Mouse (Mus musculus) lung, embryonic 14.5 days (tissue): ENCODE measurements at regions not wholly inside any gene's neighbourhood (a gene's known extent, or its start where the extent isn't known, plus 50 kb on each side); places are given as distances from the start of the nearest gene placed in this dataset.

Experiments used
- ATAC-seq: fragments of 200-750 bp; cut with Nextera tagmentation; 2 replicates; pipeline ENCODE4 v1.8.0; 2017; ENCODE audit warnings: mild to moderate bottlenecking, moderate TSS enrichment, moderate library complexity; ENCODE audit not compliant: insufficient read depth
- DNase-seq: peaks from one replicate; pipeline ENCODE4 v3.0.0-alpha.2; 2015
- H3K27ac ChIP-seq: fragments of 300-500 bp; sonication (generic); 2 replicates; pipeline ENCODE4 v1.5.1; 2014; ENCODE audit warnings: low read depth, mild to moderate bottlenecking, moderate library complexity
- H3K27me3 ChIP-seq: fragments of 300-500 bp; sonication (generic); 2 replicates; pipeline ENCODE4 v1.6.1; 2014; ENCODE audit warnings: low read length, control low read depth; ENCODE audit not compliant: insufficient read depth
- H3K36me3 ChIP-seq: fragments of 300-500 bp; sonication (generic); 2 replicates; pipeline ENCODE4 v1.6.1; 2014; ENCODE audit warnings: control low read depth; ENCODE audit not compliant: insufficient read depth
- H3K4me1 ChIP-seq: fragments of 300-500 bp; sonication (generic); 2 replicates; pipeline ENCODE4 v1.6.1; 2014; ENCODE audit warnings: antibody characterized with exemption, control low read depth; ENCODE audit not compliant: insufficient read depth
- H3K4me2 ChIP-seq: fragments of 300-500 bp; sonication (generic); 2 replicates; pipeline ENCODE4 v1.6.1; 2014; ENCODE audit warnings: mild to moderate bottlenecking
- H3K4me3 ChIP-seq: fragments of 300-500 bp; sonication (generic); 2 replicates; pipeline ENCODE4 v1.5.1; 2014; ENCODE audit warnings: low read depth, low read length
- H3K9ac ChIP-seq: fragments of 300-500 bp; sonication (generic); 2 replicates; pipeline ENCODE4 v1.6.1; 2014
- H3K9me3 ChIP-seq: fragments of 300-500 bp; sonication (generic); 2 replicates; pipeline ENCODE4 v1.6.1; 2016; ENCODE audit warnings: low read depth, low read length, control low read depth
- CTCF ChIP-seq: IDR thresholded peaks from 2 replicates; pipeline ENCODE4 v1.5.1; 2016; ENCODE audit warnings: antibody characterized with exemption, low read depth
- WGBS: fragments of 180-500 bp; shearing (Covaris S2); extraction: QIAGEN DNeasy Blood & Tissue Kit; methylation state at CpG from one replicate; pipeline ENCODE4 v1.1.7; 2014; 5-methylcytosine and 5-hydroxymethylcytosine counted together

DNA sequence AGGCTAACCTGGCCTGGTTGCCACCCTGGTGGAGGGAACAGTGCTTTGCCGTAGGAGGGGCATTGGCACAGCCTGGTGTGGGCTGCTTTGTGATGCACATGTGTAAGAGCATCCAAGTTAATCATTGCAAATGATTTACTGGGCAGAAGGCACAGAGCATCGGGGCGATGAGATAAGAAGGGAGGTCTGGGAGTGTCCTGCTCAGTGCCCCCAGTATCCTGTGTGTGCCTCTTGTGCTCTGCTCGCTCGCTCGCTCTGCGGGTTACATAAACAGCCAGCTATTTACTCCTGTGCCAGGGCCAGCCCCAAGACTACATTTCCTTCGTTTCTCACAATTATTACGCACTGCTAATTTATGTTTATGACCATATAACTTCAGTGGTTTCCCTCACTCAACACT lies 117.9 kb upstream of the Aldh1a3 start:
- H3K4me1 ChIP-seq = no peaks in the 10 kb centered on the region
- WGBS = 62% methylated on average over 9 of the region's 9 CpGs
- no peak overlapping the region for H3K4me2 ChIP-seq
- H3K27ac ChIP-seq = no peak overlapping the region
- H3K4me3 ChIP-seq = no peak overlapping the region
- ATAC-seq (no peak), DNase-seq (no peak)
- no peaks in the 10 kb centered on the region for H3K9me3 ChIP-seq
- no peaks in the 10 kb centered on the region for H3K27me3 ChIP-seq
- TF ChIP-seq CTCF = no peak
- H3K36me3 ChIP-seq = no peaks in the 10 kb centered on the region
- H3K9ac ChIP-seq = no peak overlapping the region

DNA sequence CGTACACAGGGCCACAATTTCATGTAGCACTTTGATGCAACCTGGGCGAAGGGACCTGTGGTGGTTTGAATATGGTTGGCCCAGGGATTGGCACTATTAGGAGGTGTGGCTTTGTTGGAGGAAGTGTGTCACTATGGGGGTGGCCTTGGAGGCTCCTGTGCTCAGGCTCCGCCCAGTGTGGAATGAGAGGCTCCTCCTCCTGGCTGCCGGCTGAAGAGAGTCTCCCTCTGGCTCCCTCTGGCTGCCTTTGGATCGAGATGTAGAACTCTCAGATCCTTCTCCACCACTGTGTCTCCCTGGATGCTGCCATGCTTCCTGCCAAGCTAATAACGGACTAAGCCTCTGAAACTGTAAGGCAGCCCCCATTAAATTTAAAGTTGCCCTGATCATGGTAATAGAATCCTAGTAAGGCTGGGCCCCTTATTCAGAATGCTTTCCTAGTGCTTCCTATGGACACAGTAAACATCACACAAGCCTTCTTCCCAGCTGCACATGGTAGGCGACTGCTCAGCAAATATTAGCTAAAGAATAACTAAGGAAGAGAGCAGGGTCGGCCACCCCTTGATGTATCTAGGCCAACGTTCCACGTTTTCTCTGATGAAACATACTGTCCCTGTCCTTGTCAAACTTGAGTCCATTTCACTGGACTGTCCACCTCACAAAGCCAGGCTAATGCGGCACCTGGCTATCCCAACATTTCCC lies 117.2 kb upstream of the Aldh1a3 start:
- Histone ChIP-seq H3K4me3 (no peak overlapping the region), H3K27ac (no peak overlapping the region), H3K4me2 (no peak overlapping the region), H3K9ac (no peak overlapping the region), H3K36me3 (no peaks in the 10 kb centered on the region), H3K27me3 (no peaks in the 10 kb centered on the region), H3K9me3 (no peaks in the 10 kb centered on the region), H3K4me1 (no peaks in the 10 kb centered on the region)
- ATAC-seq (no peak), DNase-seq (no peak)
- TF ChIP-seq CTCF = no peak
- WGBS = 66% methylated on average over 11 of the region's 11 CpGs

DNA sequence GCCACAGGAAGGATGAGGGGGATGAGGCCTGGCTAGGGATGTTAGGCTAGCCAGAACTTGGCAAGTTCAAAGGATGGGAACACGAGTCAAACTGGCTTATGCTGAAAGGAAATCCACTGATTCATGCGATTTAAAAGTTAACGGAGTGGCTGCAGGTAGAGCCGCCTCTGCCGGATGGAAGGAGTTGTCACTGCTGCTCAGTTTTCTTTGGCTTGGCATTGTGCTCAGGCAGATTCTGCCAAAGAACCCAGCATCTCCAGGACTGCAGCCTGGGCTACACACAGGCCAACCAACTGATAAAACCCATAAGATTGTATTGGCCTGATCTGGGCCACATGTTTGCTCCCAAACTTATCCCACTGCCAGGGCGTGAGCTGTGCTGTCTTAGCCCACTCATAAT lies 105.3 kb upstream of the Aldh1a3 start:
- Histone ChIP-seq H3K27ac (no peak overlapping the region), H3K4me2 (no peak overlapping the region), H3K4me1 (no peaks in the 10 kb centered on the region; the same call in 1 of the 2 replicates), H3K4me3 (no peak overlapping the region), H3K9ac (no peak overlapping the region), H3K27me3 (no peaks in the 10 kb centered on the region), H3K36me3 (no peaks in the 10 kb centered on the region), H3K9me3 (no peaks in the 10 kb centered on the region)
- DNase-seq = no peak
- TF ChIP-seq CTCF = no peak
- WGBS = 82% methylated on average over 6 of the region's 6 CpGs
- ATAC-seq = no peak

DNA sequence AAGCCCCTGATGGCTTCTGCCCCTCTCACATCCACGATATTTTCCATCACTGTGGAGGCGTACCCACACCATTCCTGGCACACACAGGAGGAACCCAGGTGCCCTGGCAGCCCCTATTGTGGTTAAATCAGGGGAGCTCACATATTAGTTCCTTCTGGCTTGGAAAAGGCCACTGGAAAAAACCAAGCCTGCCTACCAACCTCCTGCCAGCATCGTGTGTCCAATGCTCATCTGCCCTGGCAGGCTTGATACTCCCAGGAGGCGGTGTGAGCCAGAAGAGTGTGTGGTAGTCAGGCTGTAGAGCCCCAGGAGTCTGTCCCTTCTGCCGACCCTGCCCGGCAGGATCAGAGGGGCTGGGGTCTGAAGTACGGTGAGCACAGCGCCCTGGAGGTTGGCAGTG lies 104.7 kb upstream of the Aldh1a3 start:
- Histone ChIP-seq H3K4me3 (no peak overlapping the region), H3K4me1 (no peaks in the 10 kb centered on the region; the same call in 1 of the 2 replicates), H3K27me3 (no peaks in the 10 kb centered on the region), H3K9ac (no peak overlapping the region), H3K9me3 (no peaks in the 10 kb centered on the region), H3K36me3 (no peaks in the 10 kb centered on the region), H3K4me2 (no peak overlapping the region), H3K27ac (no peak overlapping the region)
- DNase-seq (no peak), ATAC-seq (no peak)
- WGBS = 83% methylated on average over 8 of the region's 8 CpGs
- no peak for TF ChIP-seq CTCF

DNA sequence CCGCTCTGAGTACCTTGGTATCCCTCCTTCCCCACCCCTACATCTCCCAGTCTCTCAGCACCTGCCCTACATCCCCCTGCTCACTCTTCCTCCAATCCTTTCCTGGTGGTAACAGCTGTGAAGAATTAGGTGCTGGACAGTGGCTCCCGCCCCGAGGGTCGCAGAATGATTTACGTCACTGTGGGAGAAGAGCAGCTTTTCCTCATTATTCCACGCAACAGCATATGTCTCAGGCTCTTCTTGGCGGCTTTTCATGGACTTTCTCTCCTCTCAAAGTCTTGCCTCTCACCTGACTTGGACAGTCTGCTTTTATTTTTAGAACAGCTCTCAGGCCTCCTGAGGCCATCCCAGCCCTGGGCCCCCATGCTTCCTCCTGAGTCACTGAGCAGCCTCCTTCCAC lies 103.8 kb upstream of the Aldh1a3 start:
- Histone ChIP-seq H3K9me3 (no peaks in the 10 kb centered on the region), H3K4me1 (no peaks in the 10 kb centered on the region; the same call in 1 of the 2 replicates), H3K27ac (no peak overlapping the region), H3K4me2 (no peak overlapping the region), H3K4me3 (no peak overlapping the region), H3K36me3 (no peaks in the 10 kb centered on the region), H3K9ac (no peak overlapping the region), H3K27me3 (no peaks in the 10 kb centered on the region)
- no peak for TF ChIP-seq CTCF
- 33% methylated on average over 7 of the region's 7 CpGs for WGBS
- ATAC-seq (no peak), DNase-seq (no peak)

DNA sequence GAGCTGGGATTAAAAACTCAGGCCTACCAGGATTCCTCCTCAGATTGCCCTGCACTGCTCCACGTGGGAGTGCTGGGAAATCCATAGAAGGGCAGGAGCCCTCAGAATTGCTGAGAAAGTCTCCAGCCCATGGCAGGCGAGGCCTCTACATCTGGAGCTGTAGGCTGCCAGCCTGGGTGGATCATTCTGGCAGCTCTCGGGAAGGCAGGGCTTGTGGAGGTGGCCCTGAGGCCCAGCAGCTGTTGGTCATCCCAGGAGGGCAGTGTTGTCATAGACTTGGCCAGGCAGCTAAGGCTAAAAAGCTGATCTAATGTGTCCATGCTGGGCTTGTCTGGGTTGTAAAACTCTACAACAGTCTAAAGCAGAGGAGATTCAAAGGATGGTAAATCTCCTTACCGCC lies 101.6 kb upstream of the Aldh1a3 start:
- WGBS = 37% methylated on average over 4 of the region's 4 CpGs
- ATAC-seq (peak; percentile 98), DNase-seq (peak; percentile 93)
- Histone ChIP-seq H3K9ac (no peak overlapping the region), H3K27me3 (no peaks in the 10 kb centered on the region), H3K9me3 (no peaks in the 10 kb centered on the region), H3K4me2 (no peak overlapping the region), H3K4me1 (peaks cover 4% of the 10 kb centered on the region; the same call in 1 of the 2 replicates), H3K4me3 (no peak overlapping the region), H3K36me3 (no peaks in the 10 kb centered on the region), H3K27ac (peak overlapping the region; percentile 83)
- no peak for TF ChIP-seq CTCF

DNA sequence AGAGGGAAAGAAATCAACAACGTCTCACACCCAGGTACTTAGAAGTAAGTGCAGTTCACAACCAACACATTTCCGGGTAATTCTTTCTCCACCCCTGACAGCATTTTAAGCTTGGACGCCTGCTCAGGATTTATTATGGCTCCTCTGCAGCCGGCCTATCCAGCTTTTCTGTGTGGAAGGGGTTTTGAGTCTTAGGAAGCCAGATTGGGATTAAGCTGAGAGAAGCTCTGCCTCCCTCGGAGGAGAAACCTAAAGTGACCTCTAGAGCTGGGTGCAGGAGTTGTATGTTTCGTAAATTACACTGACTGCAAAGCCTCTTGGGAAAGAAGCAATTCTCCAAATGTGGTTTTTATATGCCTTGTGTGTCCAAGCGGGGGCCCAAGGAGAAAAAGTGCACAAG lies 96.6 kb upstream of the Aldh1a3 start:
- no peak for TF ChIP-seq CTCF
- Histone ChIP-seq H3K4me3 (no peak overlapping the region), H3K9me3 (no peaks in the 10 kb centered on the region), H3K4me2 (no peak overlapping the region), H3K36me3 (no peaks in the 10 kb centered on the region), H3K27me3 (no peaks in the 10 kb centered on the region), H3K27ac (no peak overlapping the region), H3K9ac (no peak overlapping the region), H3K4me1 (peaks cover 4% of the 10 kb centered on the region; the same call in 1 of the 2 replicates)
- 47% methylated on average over 7 of the region's 7 CpGs for WGBS
- DNase-seq (no peak), ATAC-seq (no peak)
